ENCODE assay signal across 13 mouse cellular contexts in genomic region chr19:8965075-8965474, GRCm38 (mm10). TPM values are rescaled to one million over a fixed set of nuclear protein-coding genes. Genes with fewer than 3 reads are reported as not detected.
DNase-seq lines count a peak whose midpoint lies in the region; ATAC-seq and TF ChIP-seq lines count a peak whose summit lies in the region.
"Had no signal": no experiment of that assay in that cellular context is flagged by ENCODE, and none has a peak within 500 bp of the region (broad histone marks: within the 10 kb centered on the region; RNA-seq: fewer than 3 reads in every experiment).

No protein-coding gene starts in this region.

- no peak for TF ChIP-seq EP300 in stomach, postnatal 0 days (optimal IDR thresholded peaks at IDR 0.05)

- peaks cover 80% of the 10 kb centered on the region for H3K36me3 ChIP-seq in forebrain, embryonic 10.5 days (replicated peaks)
- peaks cover 73% of the 10 kb centered on the region for H3K36me3 ChIP-seq in forebrain, embryonic 14.5 days (ENCODE audit: control insufficient read depth, insufficient read depth, low read length)
- peaks cover 60% of the 10 kb centered on the region for H3K36me3 ChIP-seq in kidney, postnatal 0 days (ENCODE audit: insufficient read depth, low read length)
- H3K36me3 ChIP-seq in thymus, adult 2 months (ENCODE audit: control insufficient read depth, insufficient read depth, low read length), result peaks cover 39% of the 10 kb centered on the region
- peaks cover 17% of the 10 kb centered on the region; the same call in 1 of the 2 replicates for H3K36me3 ChIP-seq in stomach, postnatal 0 days (ENCODE audit: control insufficient read depth, insufficient read depth, low read length)

- no peak for TF ChIP-seq CTCF in kidney, postnatal 0 days (IDR thresholded peaks at IDR 0.05; ENCODE audit: low read depth)
- TF ChIP-seq CTCF in thymus, adult 2 months (IDR thresholded peaks at IDR 0.05; ENCODE audit: borderline replicate concordance, control insufficient read depth, extremely low read depth, insufficient read depth, low read length, poor library complexity), result no peak
- TF ChIP-seq CTCF in stomach, postnatal 0 days (IDR thresholded peaks at IDR 0.05; ENCODE audit: low read depth), result no peak

- H3K27me3 ChIP-seq in forebrain, embryonic 10.5 days (ENCODE audit: poor library complexity, severe bottlenecking), result no peaks in the 10 kb centered on the region
- H3K27me3 ChIP-seq in forebrain, embryonic 14.5 days (replicated peaks; ENCODE audit: control insufficient read depth, insufficient read depth, low read length), result no peaks in the 10 kb centered on the region
- H3K27me3 ChIP-seq in kidney, postnatal 0 days (ENCODE audit: insufficient read depth, low read length), result no peaks in the 10 kb centered on the region
- no peaks in the 10 kb centered on the region for H3K27me3 ChIP-seq in thymus, adult 2 months (ENCODE audit: control insufficient read depth, insufficient read depth, low read length)
- no peaks in the 10 kb centered on the region for H3K27me3 ChIP-seq in stomach, postnatal 0 days (ENCODE audit: control insufficient read depth, insufficient read depth, low read length)
- H3K27me3 ChIP-seq: hindbrain, embryonic 15.5 days had no signal

- WGBS in forebrain, embryonic 10.5 days, result 91% methylated on average over 11 of the region's 11 CpGs
- WGBS in forebrain, embryonic 14.5 days, result 93% methylated on average over 11 of the region's 11 CpGs
- WGBS in kidney, postnatal 0 days, result 81% methylated on average over 11 of the region's 11 CpGs
- 97% methylated on average over 11 of the region's 11 CpGs for WGBS in thymus, adult 2 months
- WGBS in stomach, postnatal 0 days, result 79% methylated on average over 11 of the region's 11 CpGs

- peaks cover 30% of the 10 kb centered on the region for H3K4me1 ChIP-seq in forebrain, embryonic 10.5 days
- peaks cover 10% of the 10 kb centered on the region for H3K4me1 ChIP-seq in forebrain, embryonic 14.5 days (ENCODE audit: control insufficient read depth, insufficient read depth, low read length)
- 0 out of 2 replicates have a peak, but pooled peaks cover 5% of the 10 kb centered on the region for H3K4me1 ChIP-seq in kidney, postnatal 0 days (replicated peaks; ENCODE audit: insufficient read depth, low read length)
- peaks cover 13% of the 10 kb centered on the region for H3K4me1 ChIP-seq in thymus, adult 2 months (replicated peaks; ENCODE audit: control insufficient read depth, insufficient read depth, low read length)
- H3K4me1 ChIP-seq in stomach, postnatal 0 days (replicated peaks; ENCODE audit: control insufficient read depth, insufficient read depth), result 0 out of 2 replicates have a peak, but pooled peaks cover 3% of the 10 kb centered on the region

- H3K4me3 ChIP-seq in forebrain, embryonic 10.5 days, result peak overlapping the region; percentile 90; the same call in 1 of the 2 replicates
- no peak overlapping the region for H3K4me3 ChIP-seq in forebrain, embryonic 14.5 days (ENCODE audit: low read depth, low read length)
- H3K4me3 ChIP-seq in kidney, postnatal 0 days (replicated peaks; ENCODE audit: low read depth, low read length), result no peak overlapping the region
- H3K4me3 ChIP-seq in thymus, adult 2 months (ENCODE audit: control insufficient read depth, insufficient read depth, low read length), result no peak overlapping the region
- H3K4me3 ChIP-seq in stomach, postnatal 0 days (ENCODE audit: low read depth, low read length), result no peak overlapping the region

- H3K9ac ChIP-seq in forebrain, embryonic 14.5 days (ENCODE audit: low read length), result no peak overlapping the region
- H3K9ac ChIP-seq in kidney, postnatal 0 days (ENCODE audit: low read depth, low read length), result peak overlapping the region; percentile 9; the same call in 1 of the 2 replicates
- H3K9ac ChIP-seq in stomach, postnatal 0 days (ENCODE audit: low read length), result no peak overlapping the region
- H3K9ac ChIP-seq: hindbrain, embryonic 15.5 days; liver, embryonic 14.5 days had no signal

- TF ChIP-seq POLR2A in thymus, adult 2 months (IDR thresholded peaks at IDR 0.05; ENCODE audit: control insufficient read depth, extremely low read depth, insufficient read depth, low read length, poor library complexity), result no peak

- no peak overlapping the region for H3K4me2 ChIP-seq in forebrain, embryonic 14.5 days (ENCODE audit: low read length)
- no peak overlapping the region for H3K4me2 ChIP-seq in kidney, postnatal 0 days (ENCODE audit: low read length)
- no peak overlapping the region for H3K4me2 ChIP-seq in stomach, postnatal 0 days (replicated peaks; ENCODE audit: low read depth)

- no peak for DNase-seq in forebrain, embryonic 10.5 days (ENCODE audit: extremely low spot score, low spot score)
- DNase-seq in forebrain, embryonic 14.5 days (ENCODE audit: low spot score), result no peak
- no peak for DNase-seq in kidney, postnatal 0 days (ENCODE audit: low spot score)
- no peak for DNase-seq in kidney, postnatal 4 days
- peak; percentile 20 for DNase-seq in thymus, postnatal 4 days
- DNase-seq in thymus, adult 2 months, result no peak
- no peak for DNase-seq in stomach, postnatal 0 days (ENCODE audit: low spot score)
- DNase-seq in right cerebral cortex, adult 18-20 months, result no peak
- DNase-seq: adrenal gland, adult 8-10 months; B cell, adult 2 months; midbrain, embryonic 14.5 days had no signal

- no peak overlapping the region for H3K27ac ChIP-seq in forebrain, embryonic 10.5 days
- H3K27ac ChIP-seq in forebrain, embryonic 14.5 days (ENCODE audit: low read depth, low read length), result no peak overlapping the region
- peak overlapping the region; percentile 94; the same call in 1 of the 2 replicates for H3K27ac ChIP-seq in kidney, postnatal 0 days
- H3K27ac ChIP-seq in thymus, adult 2 months (ENCODE audit: control insufficient read depth, insufficient read depth, low read length), result no peak overlapping the region
- peak overlapping the region; percentile 92; the same call in 1 of the 2 replicates for H3K27ac ChIP-seq in stomach, postnatal 0 days (replicated peaks)

- H3K9me3 ChIP-seq in forebrain, embryonic 10.5 days, result no peaks in the 10 kb centered on the region
- no peaks in the 10 kb centered on the region for H3K9me3 ChIP-seq in forebrain, embryonic 14.5 days (replicated peaks; ENCODE audit: control insufficient read depth, low read length)
- H3K9me3 ChIP-seq in kidney, postnatal 0 days (replicated peaks; ENCODE audit: low read length), result no peaks in the 10 kb centered on the region
- H3K9me3 ChIP-seq in stomach, postnatal 0 days (ENCODE audit: control insufficient read depth, low read length), result no peaks in the 10 kb centered on the region
- H3K9me3 ChIP-seq: hindbrain, embryonic 15.5 days had no signal

- no peak for ATAC-seq in forebrain, embryonic 14.5 days
- ATAC-seq in kidney, postnatal 0 days (replicated peaks; ENCODE audit: low FRiP score, low read depth), result no peak
- no peak for ATAC-seq in stomach, postnatal 0 days (ENCODE audit: low FRiP score, low TSS enrichment)

RNA-seq across cellular contexts. Expression of gene Eef1g, which starts 1.8 kb away (rescaled TPM):
- 559 and 563 TPM in 2 replicates for polyA plus RNA-seq in forebrain, embryonic 10.5 days (2016; fragmentation: Nextera tagmentation; extraction: Ambion mirVana)
- polyA plus RNA-seq in forebrain, embryonic 14.5 days (2014; fragmentation: Nextera tagmentation; extraction: Ambion mirVana), result 356 and 360 TPM in 2 replicates
- polyA plus RNA-seq in kidney, postnatal 0 days (2015; fragmentation: Nextera tagmentation; extraction: Ambion mirVana), result 328 and 354 TPM in 2 replicates
- 251 and 292 TPM in 2 replicates for polyA plus RNA-seq in thymus, adult 2 months (2012; rRNA removed)
- 240 and 247 TPM in 2 replicates for polyA plus RNA-seq in stomach, postnatal 0 days (2015; fragmentation: Nextera tagmentation; extraction: Ambion mirVana)

RNA-seq across cellular contexts. Expression of gene Tut1, which starts 11.4 kb away (rescaled TPM):
- 40.2 and 49.1 TPM in 2 replicates for polyA plus RNA-seq in forebrain, embryonic 10.5 days (2016; fragmentation: Nextera tagmentation; extraction: Ambion mirVana)
- 24.2 and 26.4 TPM in 2 replicates for polyA plus RNA-seq in forebrain, embryonic 14.5 days (2014; fragmentation: Nextera tagmentation; extraction: Ambion mirVana)
- polyA plus RNA-seq in kidney, postnatal 0 days (2015; fragmentation: Nextera tagmentation; extraction: Ambion mirVana), result 19.9 and 22.3 TPM in 2 replicates
- 39.4 and 42.0 TPM in 2 replicates for polyA plus RNA-seq in thymus, adult 2 months (2012; rRNA removed)
- 14.9 and 15.8 TPM in 2 replicates for polyA plus RNA-seq in stomach, postnatal 0 days (2015; fragmentation: Nextera tagmentation; extraction: Ambion mirVana)

RNA-seq across cellular contexts. Expression of gene Mta2, which starts 23.4 kb away (rescaled TPM):
- polyA plus RNA-seq in forebrain, embryonic 10.5 days (2016; fragmentation: Nextera tagmentation; extraction: Ambion mirVana), result 202 and 206 TPM in 2 replicates
- 57.1 and 57.4 TPM in 2 replicates for polyA plus RNA-seq in forebrain, embryonic 14.5 days (2014; fragmentation: Nextera tagmentation; extraction: Ambion mirVana)
- polyA plus RNA-seq in kidney, postnatal 0 days (2015; fragmentation: Nextera tagmentation; extraction: Ambion mirVana), result 103 and 116 TPM in 2 replicates
- polyA plus RNA-seq in thymus, adult 2 months (2012; rRNA removed), result 79.6 and 92.0 TPM in 2 replicates
- polyA plus RNA-seq in stomach, postnatal 0 days (2015; fragmentation: Nextera tagmentation; extraction: Ambion mirVana), result 68.0 and 69.3 TPM in 2 replicates

RNA-seq across cellular contexts. Expression of gene Ahnak, which starts 24.0 kb away (rescaled TPM):
- polyA plus RNA-seq in forebrain, embryonic 10.5 days (2016; fragmentation: Nextera tagmentation; extraction: Ambion mirVana), result 6.5 and 7.1 TPM in 2 replicates
- polyA plus RNA-seq in forebrain, embryonic 14.5 days (2014; fragmentation: Nextera tagmentation; extraction: Ambion mirVana), result 2.6 and 4.5 TPM in 2 replicates
- polyA plus RNA-seq in kidney, postnatal 0 days (2015; fragmentation: Nextera tagmentation; extraction: Ambion mirVana), result 22.5 and 27.5 TPM in 2 replicates
- 6.0 and 7.9 TPM in 2 replicates for polyA plus RNA-seq in thymus, adult 2 months (2012; rRNA removed)
- 86.6 and 103 TPM in 2 replicates for polyA plus RNA-seq in stomach, postnatal 0 days (2015; fragmentation: Nextera tagmentation; extraction: Ambion mirVana)

RNA-seq across cellular contexts. Expression of gene Eml3, which starts 35.7 kb away (rescaled TPM):
- polyA plus RNA-seq in forebrain, embryonic 10.5 days (2016; fragmentation: Nextera tagmentation; extraction: Ambion mirVana), result 24.0 and 25.7 TPM in 2 replicates
- 4.1 and 5.4 TPM in 2 replicates for polyA plus RNA-seq in forebrain, embryonic 14.5 days (2014; fragmentation: Nextera tagmentation; extraction: Ambion mirVana)
- polyA plus RNA-seq in kidney, postnatal 0 days (2015; fragmentation: Nextera tagmentation; extraction: Ambion mirVana), result 25.5 and 26.2 TPM in 2 replicates
- 72.3 and 73.1 TPM in 2 replicates for polyA plus RNA-seq in thymus, adult 2 months (2012; rRNA removed)
- polyA plus RNA-seq in stomach, postnatal 0 days (2015; fragmentation: Nextera tagmentation; extraction: Ambion mirVana), result 24.6 and 26.6 TPM in 2 replicates

Comparison
In these comparisons a context has a peak if more than half of its experiments do, and no peak if none do; other contexts are left out.
1. H3K27ac ChIP-seq: peak in kidney, postnatal 0 days (single experiment) and stomach, postnatal 0 days (single experiment); none in forebrain, embryonic 10.5 days (single experiment), forebrain, embryonic 14.5 days (single experiment) and thymus, adult 2 months (single experiment).